10 mouse cellular contexts compared by ENCODE assay signal in the genomic region with DNA sequence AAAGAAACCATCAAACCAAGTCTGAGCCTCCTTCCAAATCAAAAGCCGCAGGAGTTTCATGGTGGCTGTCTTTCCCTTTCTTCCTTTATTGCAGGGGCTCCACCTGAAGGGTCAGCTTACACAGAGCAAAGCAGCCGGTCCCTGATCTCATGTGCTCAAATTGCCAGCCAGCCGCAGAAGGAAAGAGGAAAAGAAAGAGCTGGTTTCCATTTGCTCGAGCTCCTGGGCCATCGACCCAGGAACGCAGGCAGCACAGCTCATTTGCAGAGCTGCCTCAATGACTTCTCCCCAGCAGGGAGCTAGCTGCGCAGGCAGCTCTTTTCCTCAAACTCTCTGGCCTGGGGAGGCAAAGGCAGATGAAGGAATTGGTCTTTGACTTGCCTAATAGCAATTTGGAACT.
DNase-seq lines count a peak whose midpoint lies in the region; ATAC-seq lines count a peak whose summit lies in the region.
"Had no signal": no experiment of that assay in that cellular context is flagged by ENCODE, and none has a peak within 500 bp of the region (broad histone marks: within the 10 kb centered on the region; RNA-seq: fewer than 3 reads in every experiment).

No protein-coding gene starts in this region.

- H3K4me3 ChIP-seq in neural tube, embryonic 11.5 days (ENCODE audit: low read depth, low read length), result no peak overlapping the region
- no peak overlapping the region for H3K4me3 ChIP-seq in midbrain, embryonic 11.5 days (ENCODE audit: low read depth, low read length)

- H3K27ac ChIP-seq in neural tube, embryonic 11.5 days (ENCODE audit: low read depth, low read length), result 0 out of 2 replicates have a peak overlapping the region, but pooled peaks have one; percentile 34
- no peak overlapping the region for H3K27ac ChIP-seq in midbrain, embryonic 11.5 days (ENCODE audit: low read depth, low read length)

- no peak overlapping the region for H3K4me2 ChIP-seq in neural tube, embryonic 11.5 days (ENCODE audit: low read depth)
- no peak overlapping the region for H3K4me2 ChIP-seq in midbrain, embryonic 11.5 days

- peak; percentile 30 for DNase-seq in neural tube, embryonic 11.5 days (ENCODE audit: low spot score)
- no peak for DNase-seq in neural tube, embryonic 10.5 days (ENCODE audit: extremely low spot score, low spot score)
- DNase-seq in forelimb bud, embryonic 11.5 days (ENCODE audit: low read depth, low spot score), result peak; percentile 60
- DNase-seq in midbrain, embryonic 11.5 days (ENCODE audit: low spot score, missing footprints), result no peak
- DNase-seq in lung, postnatal 10 days, result no peak
- DNase-seq in left cerebral cortex, adult 11 months (ENCODE audit: low spot score), result no peak
- DNase-seq in ovary, postnatal 14 days (ENCODE audit: low spot score), result no peak
- DNase-seq: kidney, adult 11 months; liver, postnatal 0 days; thymus, adult 18-20 months had no signal

- no peaks in the 10 kb centered on the region for H3K9me3 ChIP-seq in neural tube, embryonic 11.5 days (ENCODE audit: control insufficient read depth, low read length)
- H3K9me3 ChIP-seq in midbrain, embryonic 11.5 days (ENCODE audit: control insufficient read depth, low read length), result no peaks in the 10 kb centered on the region

- no peaks in the 10 kb centered on the region for H3K27me3 ChIP-seq in neural tube, embryonic 11.5 days (ENCODE audit: control insufficient read depth, insufficient read depth, low read length)
- H3K27me3 ChIP-seq in midbrain, embryonic 11.5 days (ENCODE audit: control insufficient read depth, insufficient read depth, low read length), result no peaks in the 10 kb centered on the region

- no peaks in the 10 kb centered on the region for H3K36me3 ChIP-seq in neural tube, embryonic 11.5 days (ENCODE audit: control insufficient read depth, insufficient read depth, low read length)
- no peaks in the 10 kb centered on the region for H3K36me3 ChIP-seq in midbrain, embryonic 11.5 days (ENCODE audit: control insufficient read depth, insufficient read depth, low read length)

- 2% methylated on average over 7 of the region's 7 CpGs for WGBS in neural tube, embryonic 11.5 days
- 5% methylated on average over 7 of the region's 7 CpGs for WGBS in midbrain, embryonic 11.5 days

- H3K9ac ChIP-seq in neural tube, embryonic 11.5 days (ENCODE audit: low read length), result no peak overlapping the region; the same call in none of the 2 replicates
- H3K9ac ChIP-seq in midbrain, embryonic 11.5 days (ENCODE audit: low read length), result 0 out of 2 replicates have a peak overlapping the region, but pooled peaks have one; percentile 29
- H3K9ac ChIP-seq: liver, postnatal 0 days had no signal

- ATAC-seq in neural tube, embryonic 11.5 days (ENCODE audit: insufficient read depth, low FRiP score, low TSS enrichment), result no peak
- ATAC-seq in midbrain, embryonic 11.5 days (ENCODE audit: low FRiP score), result no peak
- ATAC-seq: liver, postnatal 0 days had no signal

- no peaks in the 10 kb centered on the region for H3K4me1 ChIP-seq in neural tube, embryonic 11.5 days (ENCODE audit: control insufficient read depth, insufficient read depth, low read length)
- H3K4me1 ChIP-seq in midbrain, embryonic 11.5 days (ENCODE audit: control insufficient read depth, insufficient read depth, low read length), result peaks cover 5% of the 10 kb centered on the region; the same call in 1 of the 2 replicates

Comparison
In these comparisons a context has a peak if more than half of its experiments do, and no peak if none do; other contexts are left out.
1. DNase-seq: peak in neural tube, embryonic 11.5 days (single experiment) and forelimb bud, embryonic 11.5 days (single experiment); none in neural tube, embryonic 10.5 days (single experiment), midbrain, embryonic 11.5 days (single experiment), lung, postnatal 10 days (single experiment), left cerebral cortex, adult 11 months (single experiment) and ovary, postnatal 14 days (single experiment).